Mouse (Mus musculus) liver, postnatal 0 days (tissue): ENCODE results near the gene Fhit. TPM values are rescaled to one million over a fixed set of nuclear protein-coding genes. Genes with fewer than 3 reads are reported as not detected.

Experiments used
- ATAC-seq: fragments of 200-750 bp; cut with Nextera tagmentation; 2 replicates; pipeline ENCODE4 v1.8.0; 2017; ENCODE audit warnings: mild to moderate bottlenecking, moderate library complexity
- DNase-seq: peaks from one replicate; pipeline ENCODE4 v3.0.0-alpha.2; 2016
- H3K27ac ChIP-seq: fragments of 300-500 bp; sonication (generic); 2 replicates; pipeline ENCODE4 v1.5.1; 2014; ENCODE audit warnings: antibody characterized with exemption, moderate library complexity, mild to moderate bottlenecking, low read depth
- H3K27me3 ChIP-seq: fragments of 300-500 bp; sonication (generic); 2 replicates; pipeline ENCODE4 v1.6.1; 2014; ENCODE audit warnings: low read length, control low read depth, mixed read lengths; ENCODE audit not compliant: insufficient read depth
- H3K36me3 ChIP-seq: fragments of 300-500 bp; sonication (generic); replicated peaks from 2 replicates; pipeline ENCODE4 v1.6.1; 2014; ENCODE audit warnings: mild to moderate bottlenecking, control low read depth, low read length, moderate library complexity, mixed read lengths; ENCODE audit not compliant: insufficient read depth
- H3K4me1 ChIP-seq: fragments of 300-500 bp; sonication (generic); 2 replicates; pipeline ENCODE4 v1.6.1; 2014; ENCODE audit warnings: antibody characterized with exemption, mild to moderate bottlenecking, control low read depth; ENCODE audit not compliant: insufficient read depth
- H3K4me2 ChIP-seq: fragments of 300-500 bp; sonication (generic); 2 replicates; pipeline ENCODE4 v1.6.1; 2014; ENCODE audit warnings: low read depth, mild to moderate bottlenecking, low read length, moderate library complexity, mixed read lengths
- H3K4me3 ChIP-seq: fragments of 300-500 bp; sonication (generic); 2 replicates; pipeline ENCODE4 v1.5.1; 2014; ENCODE audit warnings: low read depth, low read length
- H3K9ac ChIP-seq: fragments of 300-500 bp; sonication (generic); replicated peaks from 2 replicates; pipeline ENCODE4 v1.6.1; 2014; ENCODE audit warnings: mild to moderate bottlenecking, moderate library complexity
- H3K9me3 ChIP-seq: fragments of 300-500 bp; sonication (generic); 2 replicates; pipeline ENCODE4 v1.6.1; 2016; ENCODE audit warnings: mild to moderate bottlenecking, control low read depth, low read length, mixed read lengths
- CTCF ChIP-seq: sonication (generic); IDR thresholded peaks from 2 replicates; pipeline ENCODE4 v1.5.1; 2016; ENCODE audit warnings: antibody characterized with exemption, low read depth
- EP300 ChIP-seq: IDR thresholded peaks from 2 replicates; pipeline ENCODE4 v1.6.1; 2016; ENCODE audit warnings: antibody characterized with exemption, low read depth, mild to moderate bottlenecking
- WGBS: fragments of 180-500 bp; shearing (Covaris S2); extraction: QIAGEN DNeasy Blood & Tissue Kit; methylation state at CpG from one replicate; pipeline ENCODE4 v1.1.7; 2014; ENCODE audit not compliant: insufficient replicate concordance; 5-methylcytosine and 5-hydroxymethylcytosine counted together
- polyA plus RNA-seq: library from polyadenylated mRNA; unstranded; fragments of >200 nt; fragmentation: Nextera tagmentation; extraction: Ambion mirVana; gene quantifications from 2 replicates; pipeline ENCODE4 v1.2.1, GENCODE M21; 2015

Fhit gene
- polyA plus RNA-seq, 1 experiment from 2014 or later: 8.1 TPM

DNA sequence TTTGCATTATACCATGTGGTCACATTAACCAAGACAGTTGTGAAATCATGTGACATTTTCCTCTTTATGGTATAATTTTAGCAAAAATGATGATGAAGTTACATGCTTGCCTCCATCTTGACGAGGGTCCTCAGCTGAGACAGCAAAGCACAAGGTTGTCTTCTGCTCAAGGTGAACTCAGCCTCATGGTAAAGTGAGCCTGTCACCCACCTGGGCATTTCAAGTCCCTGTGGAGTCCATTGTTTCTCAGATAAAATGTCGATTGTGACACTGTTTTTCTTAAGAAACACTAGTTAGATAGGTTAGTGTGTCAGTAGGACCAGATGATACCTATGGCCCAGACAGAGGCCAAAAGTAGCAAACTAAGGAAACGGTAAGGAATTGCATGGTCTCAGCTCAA is 1464.7 kb downstream of the Fhit start:
- no peak overlapping the region for H3K4me2 ChIP-seq
- H3K9me3 ChIP-seq: no peaks in the 10 kb centered on the region
- DNase-seq (no peak), ATAC-seq (no peak)
- no peak overlapping the region for H3K9ac ChIP-seq
- no peak overlapping the region for H3K27ac ChIP-seq
- H3K27me3 ChIP-seq: no peaks in the 10 kb centered on the region
- no peaks in the 10 kb centered on the region for H3K36me3 ChIP-seq
- 70% methylated on average over 3 of the region's 3 CpGs for whole genome bisulfite sequencing
- no peak overlapping the region for H3K4me3 ChIP-seq
- H3K4me1 ChIP-seq: no peaks in the 10 kb centered on the region
- TF ChIP-seq EP300 (no peak), CTCF (no peak)

DNA sequence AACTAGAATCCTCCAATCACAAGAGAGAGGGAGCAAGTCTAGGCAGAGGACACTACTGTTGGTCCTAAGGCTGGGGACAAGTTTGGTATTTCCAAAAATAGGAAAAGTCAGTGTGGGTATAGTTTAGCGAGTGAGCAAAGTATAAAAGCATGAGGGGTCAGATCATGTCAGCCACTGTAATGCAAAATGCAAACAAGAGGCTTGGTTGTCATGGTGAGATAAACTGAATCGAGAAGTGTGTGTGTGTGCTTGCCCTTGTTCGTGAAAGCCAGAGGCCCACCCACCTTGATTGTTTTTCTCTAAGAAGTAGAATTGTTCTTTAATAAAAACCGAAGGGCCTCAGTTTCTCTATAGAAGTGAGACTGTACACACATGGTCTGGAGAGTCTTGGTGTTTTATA is 1465.8 kb downstream of the Fhit start:
- Histone ChIP-seq H3K27me3 (no peaks in the 10 kb centered on the region), H3K4me2 (no peak overlapping the region), H3K9ac (no peak overlapping the region), H3K9me3 (no peaks in the 10 kb centered on the region), H3K36me3 (no peaks in the 10 kb centered on the region), H3K4me3 (no peak overlapping the region), H3K27ac (no peak overlapping the region), H3K4me1 (no peaks in the 10 kb centered on the region)
- TF ChIP-seq CTCF (no peak), EP300 (no peak)
- WGBS: 60% methylated on average over 4 of the region's 4 CpGs
- no peak for DNase-seq
- ATAC-seq: no peak

DNA sequence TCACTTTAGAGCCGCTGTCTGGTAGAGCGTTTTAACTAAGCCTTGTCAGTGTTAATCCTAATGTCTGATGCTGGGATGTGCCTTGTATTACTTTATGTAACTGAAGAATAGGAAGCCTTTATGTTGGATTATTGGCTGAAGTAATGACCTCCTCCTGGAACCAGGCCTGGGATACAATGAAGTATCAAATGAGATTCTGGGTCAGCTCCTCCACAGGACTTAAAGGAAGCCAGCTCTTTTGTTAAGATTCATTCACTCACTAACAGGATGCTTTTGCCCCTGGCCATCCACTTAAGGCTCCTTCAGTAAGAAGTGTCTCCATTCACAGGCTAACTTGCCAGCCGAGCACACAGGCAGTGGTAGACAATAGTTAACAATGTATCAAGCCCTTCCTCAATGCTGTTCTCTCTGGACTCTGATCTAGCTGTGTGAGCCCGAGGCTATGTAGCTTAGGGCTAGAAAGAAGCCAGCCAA is 1466.6 kb downstream of the Fhit start:
- Histone ChIP-seq H3K27me3 (no peaks in the 10 kb centered on the region), H3K4me2 (no peak overlapping the region), H3K36me3 (no peaks in the 10 kb centered on the region), H3K27ac (no peak overlapping the region), H3K4me3 (no peak overlapping the region), H3K9me3 (no peaks in the 10 kb centered on the region), H3K4me1 (no peaks in the 10 kb centered on the region), H3K9ac (no peak overlapping the region)
- WGBS: 73% methylated on average over 4 of the region's 4 CpGs
- TF ChIP-seq CTCF: no peak
- TF ChIP-seq EP300: no peak
- DNase-seq (no peak), ATAC-seq (no peak)

DNA sequence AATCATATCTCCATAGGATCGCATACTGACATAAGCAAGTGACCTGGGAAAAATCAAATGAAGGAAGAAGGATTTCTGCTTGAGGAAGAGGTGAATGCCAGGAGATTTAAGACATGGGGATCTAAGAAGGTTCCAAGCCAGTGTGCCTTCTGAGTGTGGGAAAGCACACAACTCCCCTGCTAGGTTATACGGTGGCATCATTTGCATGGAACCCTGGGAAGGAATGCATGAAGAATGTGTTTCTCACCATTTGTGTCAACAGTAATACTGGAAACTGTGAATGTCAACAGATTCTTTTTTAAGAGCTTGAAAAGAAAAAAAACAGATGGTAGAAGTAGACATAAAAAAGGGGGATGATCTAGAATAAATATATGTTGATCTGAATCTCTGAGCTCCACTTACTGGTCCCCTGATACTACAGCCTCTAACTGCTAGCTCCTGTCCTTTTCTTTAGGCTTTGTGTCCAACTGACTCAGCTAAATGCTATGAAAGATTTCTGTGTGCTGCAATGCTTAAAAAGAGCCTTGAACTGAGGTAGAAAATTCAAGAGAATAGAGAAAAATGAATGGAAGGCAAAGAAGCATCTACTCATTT is 1473.1 kb downstream of the Fhit start:
- H3K9me3 ChIP-seq: no peaks in the 10 kb centered on the region
- no peak overlapping the region for H3K4me2 ChIP-seq
- TF ChIP-seq EP300 (no peak), CTCF (no peak)

DNA sequence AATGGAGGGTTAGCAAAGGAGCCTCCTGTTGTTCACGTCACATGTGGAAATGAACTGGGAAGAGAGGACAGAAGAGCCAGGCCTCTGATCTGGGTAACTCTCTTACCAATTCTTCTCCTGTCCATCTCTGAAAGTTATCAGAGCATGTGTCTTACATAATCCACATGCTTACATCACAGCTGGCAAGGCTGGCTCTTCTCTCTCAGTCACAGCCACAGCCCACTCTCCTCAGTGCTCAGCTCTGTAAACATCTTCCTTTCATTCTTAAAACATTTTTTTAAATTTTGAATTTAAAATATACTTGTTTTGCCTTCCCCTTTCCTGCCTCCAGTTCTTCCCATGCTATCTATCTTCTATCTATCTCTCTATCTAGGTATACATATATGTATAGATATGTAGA is 1477.5 kb downstream of the Fhit start:
- Histone ChIP-seq H3K4me3 (no peak overlapping the region), H3K27ac (no peak overlapping the region), H3K4me2 (no peak overlapping the region), H3K4me1 (no peaks in the 10 kb centered on the region), H3K36me3 (no peaks in the 10 kb centered on the region), H3K9ac (no peak overlapping the region), H3K27me3 (no peaks in the 10 kb centered on the region), H3K9me3 (no peaks in the 10 kb centered on the region)
- no peak for DNase-seq
- ATAC-seq: no peak
- WGBS: 81% methylated on average over 1 of the region's 1 CpGs
- no peak for TF ChIP-seq EP300
- no peak for TF ChIP-seq CTCF

More for the DNA sequence above, 1473.1 kb downstream of the Fhit start:
- Histone ChIP-seq H3K36me3 (no peaks in the 10 kb centered on the region), H3K4me3 (no peak overlapping the region), H3K27me3 (no peaks in the 10 kb centered on the region), H3K4me1 (no peaks in the 10 kb centered on the region), H3K9ac (no peak overlapping the region), H3K27ac (no peak overlapping the region)
- 79% methylated on average over 2 of the region's 2 CpGs for WGBS
- ATAC-seq (no peak), DNase-seq (no peak)

DNA sequence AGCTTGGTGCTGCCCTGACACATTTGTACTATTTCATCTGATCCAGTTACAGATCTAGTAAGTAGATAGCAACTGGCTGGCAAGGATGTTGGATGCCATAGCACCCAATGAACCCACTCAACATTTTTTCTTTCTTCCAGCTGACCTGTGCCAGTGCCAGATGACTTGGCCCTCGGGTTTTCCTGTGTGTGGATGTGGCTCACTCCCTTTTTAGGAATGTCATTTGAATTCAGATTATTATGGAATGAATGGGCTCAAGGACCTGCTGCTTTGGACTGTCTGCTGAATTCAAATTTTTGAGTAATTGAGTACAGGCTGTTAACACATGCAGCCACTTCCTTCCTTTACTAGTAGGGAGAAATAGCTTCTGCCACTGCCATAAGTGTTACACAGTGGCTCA is 1489.1 kb downstream of the Fhit start:
- Histone ChIP-seq H3K4me2 (no peak overlapping the region), H3K27ac (no peak overlapping the region)
- no peak for DNase-seq

More for the DNA sequence above, 1489.1 kb downstream of the Fhit start:
- Histone ChIP-seq H3K9me3 (no peaks in the 10 kb centered on the region; the same call in 1 of the 2 replicates), H3K4me3 (no peak overlapping the region), H3K4me1 (no peaks in the 10 kb centered on the region), H3K9ac (no peak overlapping the region), H3K27me3 (no peaks in the 10 kb centered on the region), H3K36me3 (no peaks in the 10 kb centered on the region)
- no peak for ATAC-seq
- WGBS: 36% methylated on average over 1 of the region's 1 CpGs
- TF ChIP-seq EP300 (no peak), CTCF (no peak)
